Mouse (Mus musculus) brain, embryonic 18.5 days (tissue): ENCODE measurements around the gene Rgs14.

Source experiments
- DNase-seq: peaks from one replicate; pipeline ENCODE4 v3.0.0-alpha.2; 2012; ENCODE audit warnings: low read depth, low spot score

The Rgs14 gene

GRCm38 (mm10) chr13:55344286-55344685, 25.2 kb upstream of the Rgs14 start:
- no peak for DNase-seq

- DNase-seq = no peak
Measured at GRCm38 (mm10) chr13:55346745-55347144, 22.8 kb upstream of the Rgs14 start.

GRCm38 (mm10) chr13:55361145-55361544, 8.4 kb upstream of the Rgs14 start:
- no peak for DNase-seq

DNA sequence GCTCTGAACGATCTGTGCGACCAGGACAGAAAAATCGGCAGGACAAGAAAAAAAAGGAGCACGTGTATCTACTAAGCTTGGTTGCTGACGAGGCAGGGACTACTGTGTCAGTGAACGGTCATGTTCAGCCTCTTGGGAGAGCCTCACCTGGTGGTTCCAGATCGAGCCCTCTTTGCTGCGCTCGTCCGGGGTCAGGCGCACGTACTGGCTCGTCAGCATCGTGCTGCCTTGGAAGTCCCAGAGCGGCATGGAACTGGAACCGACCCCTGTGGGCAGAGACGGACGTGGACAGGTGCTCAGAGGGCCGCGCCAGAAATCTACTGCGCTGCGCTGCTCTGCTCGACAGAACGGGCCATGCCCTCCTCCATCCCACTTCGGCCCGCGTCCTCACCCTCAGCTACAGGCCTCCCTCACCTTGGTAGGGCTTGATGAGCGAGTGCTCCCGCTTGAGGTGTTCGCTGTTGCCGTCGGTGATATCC, 7.5 kb upstream of the Rgs14 start:
- no peak for DNase-seq

- DNase-seq = peak; percentile 97
Measured at GRCm38 (mm10) chr13:55362453-55363060, 7.0 kb upstream of the Rgs14 start, which contains the start of gene Lman2. TSS of gene Lman2 (minus strand) at chr13:55362783.

GRCm38 (mm10) chr13:55368401-55368800, 1.1 kb upstream of the Rgs14 start:
- no peak for DNase-seq

DNA sequence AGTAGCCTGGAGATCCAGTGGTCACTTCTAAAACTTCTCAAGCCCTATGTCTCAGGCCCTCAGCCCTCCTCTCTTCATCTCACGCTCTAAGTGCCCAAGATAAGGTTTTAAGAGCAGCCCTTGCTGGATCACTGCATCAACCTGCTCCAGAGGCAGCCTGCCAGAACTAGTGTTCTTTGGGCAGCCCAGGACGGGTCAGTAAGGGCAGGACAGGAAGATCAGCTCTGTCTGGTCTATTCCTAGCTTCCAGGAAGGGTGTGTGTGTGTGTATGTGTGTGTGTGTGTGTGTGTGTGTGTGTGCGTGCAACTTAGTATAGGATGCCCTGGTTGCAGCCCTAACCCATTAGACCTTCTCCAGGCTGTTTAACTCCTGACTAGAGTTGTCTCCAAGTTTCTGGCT, 702 bp downstream of the Rgs14 start:
- no peak for DNase-seq

- no peak for DNase-seq
Measured at GRCm38 (mm10) chr13:55371007-55371681, 1.6 kb downstream of the Rgs14 start.

GRCm38 (mm10) chr13:55371740-55372139, 2.2 kb downstream of the Rgs14 start:
- DNase-seq = no peak

GRCm38 (mm10) chr13:55374206-55374924, 4.8 kb downstream of the Rgs14 start:
- no peak for DNase-seq

- DNase-seq = no peak
Measured at GRCm38 (mm10) chr13:55375877-55376276, 6.3 kb downstream of the Rgs14 start.

GRCm38 (mm10) chr13:55378907-55379580, 9.5 kb downstream of the Rgs14 start:
- DNase-seq = no peak

DNA sequence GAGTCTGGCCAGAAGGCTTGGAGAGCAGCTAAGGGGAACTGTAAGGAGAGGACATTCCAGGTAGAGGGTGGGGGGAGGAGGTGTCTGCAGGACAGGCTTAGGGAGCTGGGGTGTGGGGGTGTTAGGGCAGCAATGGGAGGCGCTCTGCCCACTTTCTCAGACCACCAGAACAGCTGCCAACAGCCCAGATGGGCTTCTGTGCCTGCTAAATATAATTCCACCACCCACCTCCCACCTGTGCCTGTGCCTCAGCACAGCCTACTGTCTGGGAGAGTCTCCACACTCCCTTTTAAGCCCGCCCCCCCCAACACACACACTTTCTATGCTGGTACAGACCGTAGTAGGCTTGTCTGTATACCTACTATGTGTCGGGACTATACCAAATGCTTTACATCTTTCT, 12.3 kb downstream of the Rgs14 start:
- DNase-seq = no peak

GRCm38 (mm10) chr13:55390644-55391043, 21.1 kb downstream of the Rgs14 start:
- DNase-seq = no peak

GRCm38 (mm10) chr13:55391626-55392029, 22.1 kb downstream of the Rgs14 start:
- DNase-seq = no peak

DNA sequence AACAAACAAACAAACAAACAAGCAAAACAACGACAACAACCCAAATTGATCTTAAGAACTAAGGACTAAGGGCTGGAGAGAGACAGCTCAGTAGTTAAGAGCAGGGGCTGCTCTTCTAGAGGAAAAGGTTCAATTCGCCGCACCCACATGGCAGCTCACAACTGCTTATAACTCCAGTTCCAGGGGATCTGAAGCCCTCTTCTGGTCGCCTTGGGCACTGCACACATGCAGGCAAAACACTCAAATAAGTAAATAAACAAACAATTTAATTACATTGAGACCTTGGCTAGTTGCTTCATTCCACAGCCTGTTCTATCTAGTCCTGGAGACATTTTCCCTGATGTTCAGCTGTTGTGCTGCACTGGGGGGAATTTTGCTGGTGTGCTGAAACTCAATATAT, 23.4 kb downstream of the Rgs14 start:
- no peak for DNase-seq

GRCm38 (mm10) chr13:55398088-55398487, 28.6 kb downstream of the Rgs14 start, which contains the start of gene Slc34a1:
TSS of gene Slc34a1 (plus strand) at chr13:55398187.
- DNase-seq = no peak

DNA sequence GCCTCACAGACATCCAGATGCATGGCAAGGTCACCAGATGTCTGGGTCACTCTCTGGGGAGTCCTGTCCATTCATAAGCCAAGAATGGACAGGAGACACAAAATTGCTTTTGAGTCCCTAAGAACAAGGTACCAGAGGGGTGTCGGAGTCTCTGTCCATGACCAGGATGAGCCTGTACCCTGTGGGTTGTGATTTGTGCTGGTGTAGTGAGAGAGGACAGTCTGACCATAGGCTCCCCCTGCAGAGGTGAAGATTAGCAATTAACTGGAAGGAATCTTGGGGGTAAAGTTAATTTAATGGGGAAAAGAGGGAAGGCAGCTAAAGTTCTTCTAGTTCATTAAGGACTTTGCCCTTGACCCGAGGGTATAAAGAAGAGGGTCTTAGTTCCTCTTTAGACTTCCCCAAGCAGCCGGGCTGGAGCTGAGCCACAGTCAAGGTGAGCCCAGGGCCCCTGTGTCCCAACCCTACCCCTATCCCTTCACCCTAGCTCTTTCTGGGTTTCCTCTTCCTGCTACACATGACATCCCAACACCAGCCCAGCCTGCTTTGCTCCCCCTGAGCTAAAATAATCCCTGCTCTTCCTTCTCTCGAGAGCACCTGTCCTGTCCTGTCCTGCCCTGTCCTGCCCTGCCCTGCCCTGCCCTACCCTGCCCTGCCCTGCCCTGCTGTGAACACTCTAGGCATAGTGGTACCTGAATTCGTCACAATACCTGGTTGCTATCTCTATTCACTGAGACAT, 29.9 kb downstream of the Rgs14 start:
- no peak for DNase-seq

DNA sequence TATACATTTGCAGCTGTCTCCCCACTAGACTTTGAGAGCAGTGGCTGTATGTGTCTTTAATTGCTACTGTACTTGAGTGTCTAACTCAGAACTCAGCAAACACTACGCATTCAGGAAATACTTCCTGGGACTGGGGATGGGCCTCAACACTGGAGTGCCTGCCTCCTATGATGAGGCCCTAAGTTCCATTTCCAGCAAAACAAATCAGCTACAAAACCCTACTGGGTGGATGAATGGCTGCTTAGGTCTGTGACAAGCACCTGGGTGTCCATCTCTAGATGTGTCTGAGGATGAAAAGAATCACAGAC, 30.5 kb downstream of the Rgs14 start:
- no peak for DNase-seq

DNA sequence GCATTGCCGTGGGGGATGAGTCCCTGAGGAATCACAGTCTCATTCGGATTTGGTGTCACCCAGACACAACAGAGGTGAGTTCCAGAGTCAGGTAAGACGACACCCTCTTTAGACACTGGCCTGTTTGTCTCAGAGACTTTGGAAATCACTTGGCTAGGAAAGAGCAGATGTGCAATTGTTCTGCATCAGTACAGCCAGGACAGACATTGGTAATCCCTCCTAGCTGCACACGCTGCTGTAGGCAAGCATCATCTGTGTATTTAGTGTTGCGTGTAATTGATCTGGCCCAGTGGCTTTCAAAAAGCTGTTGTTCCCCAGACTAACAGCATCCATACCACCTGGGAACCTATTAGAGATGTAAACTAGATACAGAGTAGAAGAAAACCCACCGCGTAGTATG, 33.7 kb downstream of the Rgs14 start:
- DNase-seq = no peak
